Mouse (Mus musculus) G1E-ER4 (cell line): ENCODE measurements around the gene Ddb2. TPM values are rescaled to one million over a fixed set of nuclear protein-coding genes. Genes with fewer than 3 reads are reported as not detected.

Source experiments
- GATA1 ChIP-seq: IDR thresholded peaks from one replicate; pipeline ENCODE4 v1.8.0; 2012; ENCODE audit warnings: low read length, inconsistent platforms
- polyA plus RNA-seq: library from polyadenylated mRNA; stranded (reverse); fragments of >175 nt; gene quantifications from 2 replicates; pipeline ENCODE4 v1.2.3, GENCODE M21; 2012

Gene Ddb2
- polyA plus RNA-seq, 1 experiment, result 0.79 TPM

- no peak for TF ChIP-seq GATA1
These were observed 23.5 kb downstream of the Ddb2 start for GRCm38 (mm10) chr2:91213311-91213710.

GRCm38 (mm10) chr2:91206254-91206775 lies 30.5 kb downstream of the Ddb2 start:
- no peak for TF ChIP-seq GATA1

GRCm38 (mm10) chr2:91202972-91203656 lies 33.7 kb downstream of the Ddb2 start:
- no peak for TF ChIP-seq GATA1

GRCm38 (mm10) chr2:91202222-91202971 lies 34.4 kb downstream of the Ddb2 start, which contains the start of the genes Nr1h3 and Acp2:
Nr1h3 (minus strand) TSS chr2:91202834.
Acp2 (plus strand) TSS chr2:91202885.
- no peak for TF ChIP-seq GATA1

GRCm38 (mm10) chr2:91198888-91199287 lies 37.9 kb downstream of the Ddb2 start:
- no peak for TF ChIP-seq GATA1

GRCm38 (mm10) chr2:91196577-91197001 lies 40.2 kb downstream of the Ddb2 start:
- no peak for TF ChIP-seq GATA1

- no peak for TF ChIP-seq GATA1
These were observed 42.0 kb downstream of the Ddb2 start for GRCm38 (mm10) chr2:91194624-91195332.

GRCm38 (mm10) chr2:91190501-91190900 lies 46.3 kb downstream of the Ddb2 start:
- TF ChIP-seq GATA1, result no peak

- TF ChIP-seq GATA1, result no peak
These were observed 49.4 kb downstream of the Ddb2 start for GRCm38 (mm10) chr2:91187431-91187830.

- TF ChIP-seq GATA1, result no peak
These were observed 50.6 kb downstream of the Ddb2 start for GRCm38 (mm10) chr2:91186208-91186607.

- TF ChIP-seq GATA1, result no peak
These were observed 52.9 kb downstream of the Ddb2 start, which contains the start of gene Madd for GRCm38 (mm10) chr2:91183711-91184405. Madd (minus strand) TSS chr2:91183837.

- TF ChIP-seq GATA1, result no peak
These were observed 53.7 kb downstream of the Ddb2 start for GRCm38 (mm10) chr2:91183148-91183513.

GRCm38 (mm10) chr2:91182405-91183147 lies 54.2 kb downstream of the Ddb2 start:
- no peak for TF ChIP-seq GATA1

- no peak for TF ChIP-seq GATA1
These were observed 54.8 kb downstream of the Ddb2 start for GRCm38 (mm10) chr2:91182016-91182404.

GRCm38 (mm10) chr2:91180706-91181105 lies 56.1 kb downstream of the Ddb2 start:
- TF ChIP-seq GATA1, result no peak
